12 mouse cellular contexts compared by ENCODE assay signal in the genomic region with DNA sequence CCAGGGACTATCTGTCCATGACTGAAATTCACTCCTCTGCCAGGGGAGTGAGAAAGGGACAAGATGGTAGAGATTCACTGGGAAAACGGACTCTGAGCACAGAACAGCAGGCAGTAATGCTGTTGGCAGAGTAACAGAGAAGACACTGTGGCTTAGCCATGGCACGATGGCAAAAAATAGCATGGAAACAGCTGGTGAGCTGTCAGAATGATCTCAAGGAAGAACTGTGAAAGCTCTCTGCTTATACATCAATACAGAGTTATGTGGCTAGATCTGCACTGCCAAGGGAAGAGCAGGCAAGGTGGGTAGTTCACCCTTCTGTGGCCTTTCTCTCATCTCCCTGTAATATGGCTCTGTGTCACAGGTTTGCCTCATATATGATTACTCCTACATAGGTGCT.
DNase-seq lines count a peak whose midpoint lies in the region; ATAC-seq and TF ChIP-seq lines count a peak whose summit lies in the region.
"Had no signal": no experiment of that assay in that cellular context is flagged by ENCODE, and none has a peak within 500 bp of the region (broad histone marks: within the 10 kb centered on the region; RNA-seq: fewer than 3 reads in every experiment).

No protein-coding gene starts in this region.

- no peaks in the 10 kb centered on the region for H3K9me3 ChIP-seq in hindbrain, postnatal 0 days (ENCODE audit: low read length)
- no peaks in the 10 kb centered on the region for H3K9me3 ChIP-seq in hindbrain, embryonic 13.5 days
- no peaks in the 10 kb centered on the region for H3K9me3 ChIP-seq in neural tube, embryonic 15.5 days (replicated peaks)
- H3K9me3 ChIP-seq: embryonic facial prominence, embryonic 15.5 days had no signal

- TF ChIP-seq CTCF in hindbrain, postnatal 0 days (IDR thresholded peaks at IDR 0.05; ENCODE audit: low read depth) = no peak
- TF ChIP-seq CTCF in cortical plate, adult 2 months (IDR thresholded peaks at IDR 0.05; ENCODE audit: extremely low read depth, insufficient read depth, low read length) = no peak

- ATAC-seq in hindbrain, postnatal 0 days = peak; percentile 86
- ATAC-seq in hindbrain, embryonic 13.5 days (ENCODE audit: low FRiP score) = no peak
- ATAC-seq in neural tube, embryonic 15.5 days (ENCODE audit: low FRiP score) = no peak
- no peak for ATAC-seq in erythroid progenitor cell, adult 5-6 weeks (replicated peaks; ENCODE audit: low FRiP score, poor library complexity, severe bottlenecking)
- ATAC-seq: midbrain, embryonic 16.5 days had no signal

- no peak for TF ChIP-seq POLR2A in cortical plate, adult 2 months (IDR thresholded peaks at IDR 0.05; ENCODE audit: extremely low read depth, insufficient read depth, low read length)

- no peaks in the 10 kb centered on the region for H3K27me3 ChIP-seq in hindbrain, postnatal 0 days (ENCODE audit: insufficient read depth, low read length)
- no peaks in the 10 kb centered on the region for H3K27me3 ChIP-seq in hindbrain, embryonic 13.5 days
- H3K27me3 ChIP-seq in neural tube, embryonic 15.5 days (replicated peaks) = no peaks in the 10 kb centered on the region
- H3K27me3 ChIP-seq: embryonic facial prominence, embryonic 15.5 days had no signal

- no peak overlapping the region for H3K4me2 ChIP-seq in hindbrain, postnatal 0 days (ENCODE audit: low read depth, low read length)
- no peak overlapping the region for H3K4me2 ChIP-seq in hindbrain, embryonic 13.5 days
- H3K4me2 ChIP-seq in neural tube, embryonic 15.5 days = no peak overlapping the region
- H3K4me2 ChIP-seq: embryonic facial prominence, embryonic 15.5 days had no signal

- WGBS in hindbrain, postnatal 0 days = 35% methylated on average over 2 of the region's 2 CpGs
- WGBS in hindbrain, embryonic 13.5 days = 73% methylated on average over 2 of the region's 2 CpGs
- 57% methylated on average over 2 of the region's 2 CpGs for WGBS in neural tube, embryonic 15.5 days

- peak overlapping the region; percentile 3 for H3K27ac ChIP-seq in hindbrain, postnatal 0 days
- no peak overlapping the region for H3K27ac ChIP-seq in hindbrain, embryonic 13.5 days
- H3K27ac ChIP-seq in cortical plate, adult 2 months (ENCODE audit: insufficient read depth, low read length) = peak overlapping the region; percentile 20; the same call in 1 of the 2 replicates
- H3K27ac ChIP-seq in neural tube, embryonic 15.5 days (replicated peaks) = no peak overlapping the region; the same call in 1 of the 2 replicates
- H3K27ac ChIP-seq: embryonic facial prominence, embryonic 15.5 days had no signal

- H3K9ac ChIP-seq in hindbrain, postnatal 0 days (replicated peaks; ENCODE audit: low read length) = no peak overlapping the region
- no peak overlapping the region for H3K9ac ChIP-seq in hindbrain, embryonic 13.5 days
- no peak overlapping the region for H3K9ac ChIP-seq in neural tube, embryonic 15.5 days (replicated peaks)
- H3K9ac ChIP-seq: embryonic facial prominence, embryonic 15.5 days had no signal

- H3K4me3 ChIP-seq in hindbrain, postnatal 0 days (ENCODE audit: low read length) = no peak overlapping the region
- no peak overlapping the region for H3K4me3 ChIP-seq in hindbrain, embryonic 13.5 days
- no peak overlapping the region for H3K4me3 ChIP-seq in cortical plate, adult 2 months (ENCODE audit: insufficient read depth, low read length)
- H3K4me3 ChIP-seq in neural tube, embryonic 15.5 days (replicated peaks) = no peak overlapping the region
- H3K4me3 ChIP-seq: embryonic facial prominence, embryonic 15.5 days had no signal

- no peaks in the 10 kb centered on the region; the same call in 1 of the 2 replicates for H3K4me1 ChIP-seq in hindbrain, postnatal 0 days (ENCODE audit: insufficient read depth, low read length)
- peaks cover 3% of the 10 kb centered on the region; the same call in 1 of the 2 replicates for H3K4me1 ChIP-seq in hindbrain, embryonic 13.5 days (replicated peaks)
- peaks cover 6% of the 10 kb centered on the region; the same call in 1 of the 2 replicates for H3K4me1 ChIP-seq in cortical plate, adult 2 months (ENCODE audit: control insufficient read depth, insufficient read depth, low read length)
- H3K4me1 ChIP-seq in neural tube, embryonic 15.5 days = peaks cover 13% of the 10 kb centered on the region
- H3K4me1 ChIP-seq: embryonic facial prominence, embryonic 15.5 days had no signal

- no peaks in the 10 kb centered on the region for H3K36me3 ChIP-seq in hindbrain, postnatal 0 days (ENCODE audit: insufficient read depth, low read length)
- H3K36me3 ChIP-seq in hindbrain, embryonic 13.5 days = no peaks in the 10 kb centered on the region
- H3K36me3 ChIP-seq in neural tube, embryonic 15.5 days = no peaks in the 10 kb centered on the region
- H3K36me3 ChIP-seq: embryonic facial prominence, embryonic 15.5 days had no signal

- peak; percentile 83 for DNase-seq in hindbrain, postnatal 0 days (ENCODE audit: low spot score)
- DNase-seq in layer of hippocampus, postnatal 10 days (ENCODE audit: low spot score in 2 of 2) = peak; percentile 14 to 38
- DNase-seq in right cerebral cortex, postnatal 10 days (ENCODE audit: low spot score in 2 of 2) = peak; percentile 61 to 81
- no peak for DNase-seq in thymus, postnatal 10 days (ENCODE audit: low spot score in 2 of 2)
- DNase-seq: heart, adult 11 months; lung, adult 18-20 months had no signal

Comparison
In these comparisons a context has a peak if more than half of its experiments do, and no peak if none do; other contexts are left out.
1. H3K27ac ChIP-seq: peak in hindbrain, postnatal 0 days (single experiment) and cortical plate, adult 2 months (single experiment); none in hindbrain, embryonic 13.5 days (single experiment) and neural tube, embryonic 15.5 days (single experiment).
2. DNase-seq: peak in hindbrain, postnatal 0 days (single experiment), layer of hippocampus, postnatal 10 days (2 of 2) and right cerebral cortex, postnatal 10 days (2 of 2); none in thymus, postnatal 10 days (0 of 2).